Mouse (Mus musculus): ENCODE measurements at regions not wholly inside any gene's neighbourhood (a gene's known extent, or its start where the extent isn't known, plus 50 kb on each side); places are given as distances from the start of the nearest gene placed in this dataset.

DNA sequence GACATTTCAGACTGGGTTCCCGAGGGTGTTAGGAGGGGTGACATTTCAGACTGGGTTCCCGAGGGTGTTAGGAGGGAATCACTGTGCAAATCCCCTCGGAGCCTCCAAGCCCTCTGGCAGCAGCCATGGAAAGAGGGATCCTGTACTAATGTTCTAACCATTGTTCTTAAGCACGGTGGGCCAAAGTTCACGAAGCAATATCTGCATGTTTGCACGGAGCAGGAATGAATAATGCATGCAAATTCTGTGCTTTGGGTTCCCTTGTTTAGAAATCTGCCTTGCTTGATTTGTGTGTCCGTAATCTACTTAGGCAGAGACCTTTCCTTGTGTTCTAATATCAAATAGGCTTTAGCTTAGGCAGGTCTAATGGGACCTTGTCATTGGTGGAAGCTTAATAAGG lies 55.9 kb upstream of the Zfp280d start:
- TF ChIP-seq CTCF (IDR thresholded peaks at IDR 0.05; ENCODE audit: low read depth) (no peak), EP300 (optimal IDR thresholded peaks at IDR 0.05) (no peak)
